Mouse (Mus musculus) cerebellum, adult 2 months (tissue): ENCODE measurements at regions not wholly inside any gene's neighbourhood (a gene's known extent, or its start where the extent isn't known, plus 50 kb on each side); places are given as distances from the start of the nearest gene placed in this dataset.

Source experiments
- CTCF ChIP-seq: fragments of 200-500 bp; IDR thresholded peaks from 2 replicates; pipeline ENCODE4 v1.5.1; 2011; ENCODE audit warnings: low read depth, mild to moderate bottlenecking, control low read depth, low read length, moderate library complexity, borderline replicate concordance; ENCODE audit not compliant: insufficient read depth
- POLR2A ChIP-seq: fragments of 200-500 bp; IDR thresholded peaks from 2 replicates; pipeline ENCODE4 v1.6.1; 2011; ENCODE audit warnings: low read length, control low read depth, borderline replicate concordance; ENCODE audit not compliant: insufficient read depth

GRCm38 (mm10) chr10:37623041-37623440, 484.3 kb upstream of the Marcks start:
- TF ChIP-seq CTCF (no peak), POLR2A (no peak)
